Mouse (Mus musculus) frontal cortex, adult 2 months (tissue): ENCODE measurements around the gene Abhd8. TPM values are rescaled to one million over a fixed set of nuclear protein-coding genes. Genes with fewer than 3 reads are reported as not detected.

Experiments used
- DNase-seq, 2 experiments: peaks; one replicate each; pipeline ENCODE4 v3.0.0; 2022; ENCODE audit warnings: low spot score in 1 of 2; ENCODE audit errors: extremely low spot score in 1 of 2
- polyA plus RNA-seq: library from polyadenylated mRNA; depleted of rRNA; stranded (reverse); fragments of >200 nt; gene quantifications from 2 replicates; pipeline ENCODE4 v1.2.3, GENCODE M21; 2012

Abhd8 gene
- polyA plus RNA-seq, 1 experiment: 380 TPM

DNA sequence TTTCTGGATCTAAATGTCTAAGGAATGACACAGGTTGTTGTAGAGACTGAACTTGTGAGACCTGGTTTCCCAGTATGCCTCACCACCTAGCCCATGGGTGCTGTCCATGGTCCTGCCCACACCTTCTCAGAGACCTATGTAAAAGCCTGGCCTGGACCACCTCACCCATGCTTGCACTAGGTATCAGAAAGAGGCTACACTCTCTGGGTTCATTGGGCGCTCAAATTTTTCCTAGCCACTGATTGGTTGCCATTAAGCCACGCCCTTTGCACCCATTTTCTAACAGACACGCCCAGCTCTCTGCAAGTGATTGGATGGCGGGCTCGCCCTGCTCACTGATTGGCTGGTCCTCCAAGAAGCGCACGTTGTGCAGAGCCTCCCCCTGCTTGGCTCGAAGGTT, 20.5 kb upstream of the Abhd8 start:
- no peak for DNase-seq

DNA sequence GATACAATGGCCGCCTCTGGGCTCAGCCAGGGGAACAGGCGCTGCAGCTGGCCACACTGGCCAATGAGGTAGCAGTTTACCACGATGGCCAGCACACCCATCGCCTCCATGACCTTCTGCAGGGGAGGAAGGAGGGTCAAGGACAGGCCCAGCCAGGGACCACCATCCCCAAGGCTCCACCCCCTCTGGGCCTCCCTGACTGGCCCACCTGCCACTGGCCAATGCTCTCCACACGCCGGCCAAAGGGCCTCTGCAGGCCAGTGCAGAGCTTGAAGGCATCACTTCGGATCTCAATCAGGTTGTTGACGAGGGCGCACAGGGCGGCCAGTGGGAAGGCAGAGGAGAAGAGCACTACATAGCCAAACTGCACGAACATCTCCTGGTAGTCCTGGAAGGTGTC, 15.5 kb upstream of the Abhd8 start:
- no peak for DNase-seq

- no peak for DNase-seq
Measured at GRCm38 (mm10) chr8:71477196-71477845, 13.9 kb upstream of the Abhd8 start.

GRCm38 (mm10) chr8:71476099-71476940, 12.9 kb upstream of the Abhd8 start:
- peak in 1 of 2 experiments; percentile 82 for DNase-seq

DNA sequence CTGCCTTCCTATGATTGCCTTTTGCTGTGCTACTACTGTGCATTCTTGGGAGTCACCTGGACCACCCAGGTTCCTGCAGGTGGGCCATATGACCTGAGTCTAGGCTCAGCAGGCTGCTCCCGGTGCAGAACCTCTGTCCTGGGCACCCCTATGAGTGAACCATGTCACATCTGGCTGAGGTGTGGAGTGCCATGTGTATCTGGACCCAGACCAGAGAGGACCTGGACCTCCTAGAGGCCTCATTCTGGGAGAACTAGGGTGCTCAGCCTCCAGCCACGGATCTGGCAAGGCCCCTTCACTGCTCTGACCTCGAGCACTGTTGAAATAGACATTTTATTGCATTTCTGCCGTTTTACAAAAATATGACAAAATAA, 12.2 kb upstream of the Abhd8 start:
- DNase-seq: no peak

DNA sequence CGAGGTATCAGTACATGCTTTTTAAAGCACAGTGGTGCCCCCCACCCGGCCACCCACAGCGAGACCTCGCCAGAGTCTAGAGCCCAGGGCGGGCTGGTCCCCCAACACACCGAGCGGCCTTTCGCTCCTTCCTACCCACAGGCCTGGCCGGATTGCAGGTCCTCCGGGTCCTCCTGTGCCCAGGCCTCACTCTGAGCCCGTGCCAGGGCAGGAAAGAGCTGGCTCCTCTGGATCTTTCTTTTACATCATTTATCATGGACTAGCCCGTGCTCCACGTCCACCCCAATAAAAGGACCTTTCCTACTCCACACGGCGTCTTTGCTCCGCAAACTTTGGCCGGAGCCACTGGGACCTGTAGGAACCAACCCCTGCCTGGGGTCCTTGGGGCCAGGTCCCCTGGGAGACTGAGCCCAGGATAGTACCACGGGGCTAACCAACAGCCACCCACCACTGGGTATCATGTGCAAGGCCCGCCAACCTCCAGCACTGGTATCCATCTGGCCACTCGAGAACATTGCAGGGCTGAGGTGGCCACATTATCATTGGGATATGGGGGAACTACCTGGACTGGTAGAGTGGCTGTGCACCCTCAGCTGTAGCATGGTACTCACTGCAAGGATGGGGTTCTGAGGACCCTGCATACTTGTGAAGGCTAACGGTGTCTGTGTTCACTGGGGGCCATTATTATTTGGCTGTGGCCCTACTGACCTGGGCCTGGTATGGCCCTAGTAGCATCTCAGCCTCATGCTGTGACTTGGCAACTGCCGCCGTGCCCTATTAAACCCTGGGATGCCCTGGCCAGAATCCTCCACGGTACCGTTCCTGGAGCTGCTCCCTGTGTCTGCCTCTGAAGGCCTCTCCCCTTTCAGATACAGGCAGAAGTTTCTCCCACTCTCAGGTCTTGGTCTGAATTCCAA, 11.6 kb upstream of the Abhd8 start:
- DNase-seq: no peak

- DNase-seq: no peak
Measured at GRCm38 (mm10) chr8:71474344-71474743, 10.9 kb upstream of the Abhd8 start.

DNA sequence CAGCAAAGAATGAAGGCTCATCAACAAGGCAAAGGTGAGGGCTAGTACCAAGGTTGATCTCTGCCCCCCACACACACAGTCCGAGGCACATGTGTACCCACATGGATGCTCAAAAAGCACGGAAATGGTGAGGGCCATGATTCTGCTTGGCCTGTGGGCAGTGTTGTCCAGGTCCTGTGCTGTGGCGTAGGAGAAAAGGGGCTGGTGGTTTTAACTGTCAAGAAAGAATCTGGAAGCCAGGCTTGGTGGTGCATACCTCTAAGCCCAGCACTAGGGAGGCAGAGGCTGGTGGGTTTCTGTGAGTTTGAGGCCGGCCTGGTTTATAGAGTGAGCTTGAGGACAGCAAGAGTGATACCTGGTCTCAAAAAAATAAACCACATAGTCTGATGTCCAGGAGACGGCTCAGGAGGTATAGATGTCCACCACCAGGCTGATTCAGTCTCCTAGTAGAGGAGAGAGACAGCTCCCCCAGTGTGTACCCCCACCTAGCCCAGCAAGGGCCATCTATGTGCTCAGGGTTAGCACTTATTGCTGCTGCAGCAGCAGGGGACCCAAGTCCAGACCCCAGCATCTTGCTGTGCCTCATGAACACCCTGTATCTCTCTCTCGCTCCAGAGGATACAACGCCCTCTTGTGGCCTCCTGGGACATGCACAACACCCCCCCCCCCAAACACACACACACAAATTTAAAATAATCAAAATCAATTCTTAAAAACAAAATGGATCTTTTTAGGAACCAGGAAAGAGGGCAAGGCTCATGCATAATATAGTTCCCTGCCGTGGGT, 9.3 kb upstream of the Abhd8 start:
- no peak for DNase-seq

DNA sequence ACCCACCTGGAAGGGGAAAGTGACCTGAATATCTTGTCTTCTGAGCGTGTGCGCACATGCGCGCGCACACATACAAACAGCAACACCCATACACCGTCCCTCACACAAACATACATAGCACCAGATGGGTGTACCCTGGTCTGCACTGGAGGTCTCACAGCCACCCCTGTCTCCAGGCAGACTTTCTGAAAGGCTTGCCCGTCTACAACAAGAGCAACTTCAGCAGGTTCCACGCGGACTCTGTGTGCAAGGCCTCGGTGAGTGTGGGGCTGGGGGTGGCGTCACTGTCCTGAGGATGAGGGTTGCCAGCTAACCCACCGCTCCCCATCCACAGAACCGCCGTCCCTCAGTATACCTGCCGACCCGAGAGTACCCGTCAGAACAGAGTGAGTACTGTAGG, 8.4 kb upstream of the Abhd8 start:
- DNase-seq: no peak

GRCm38 (mm10) chr8:71470913-71471255, 7.4 kb upstream of the Abhd8 start:
- no peak for DNase-seq

- DNase-seq: no peak
Measured at GRCm38 (mm10) chr8:71470146-71470912, 6.9 kb upstream of the Abhd8 start.

GRCm38 (mm10) chr8:71469411-71469810, 6.0 kb upstream of the Abhd8 start:
- peak in 1 of 2 experiments; percentile 67 for DNase-seq

DNA sequence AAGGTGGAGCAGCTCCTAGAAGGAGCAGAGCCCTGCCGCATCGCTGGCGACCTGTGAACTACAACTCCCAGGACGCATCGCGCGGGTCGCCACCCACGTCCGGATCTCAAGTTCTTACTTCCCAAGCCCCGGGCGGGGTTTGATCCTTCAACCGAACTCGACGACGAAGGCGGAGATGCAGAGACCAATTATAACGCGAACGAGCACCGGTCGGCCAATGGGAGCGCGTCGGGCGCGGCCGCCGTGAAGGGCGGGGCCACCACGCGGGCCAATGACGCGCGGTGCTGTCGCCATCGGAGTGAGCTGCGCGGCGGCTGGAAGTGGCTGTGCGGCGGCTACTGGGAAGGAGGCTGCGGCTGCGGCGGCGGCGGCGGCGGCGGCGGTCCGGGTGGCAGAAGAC, 5.5 kb upstream of the Abhd8 start, which contains the start of gene Dda1:
Dda1 (plus strand) TSS at position 284 of the 400 bp plus-strand sequence.
- DNase-seq: peak; percentile 98 to 99

GRCm38 (mm10) chr8:71468001-71468400, 4.5 kb upstream of the Abhd8 start:
- no peak for DNase-seq

DNA sequence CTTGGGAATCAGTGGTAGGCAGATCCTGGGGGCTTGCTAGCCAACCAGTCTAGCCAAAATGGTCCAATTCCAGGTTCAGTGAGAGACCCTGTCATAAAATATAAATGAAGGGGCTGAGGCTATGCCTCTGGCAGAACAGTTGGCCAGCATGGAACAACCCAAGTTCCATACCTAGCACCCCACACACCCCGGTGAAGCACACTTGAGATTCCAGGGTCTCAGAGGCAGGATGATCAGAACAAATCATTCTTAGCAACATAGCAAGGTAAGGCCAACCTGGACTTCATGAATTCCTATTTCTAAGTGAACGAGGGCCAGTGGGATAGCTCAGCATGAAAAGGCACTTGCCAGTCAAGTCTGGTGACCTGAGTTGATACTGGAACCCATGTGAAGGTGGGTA, 3.7 kb upstream of the Abhd8 start:
- no peak for DNase-seq

GRCm38 (mm10) chr8:71466198-71466597, 2.7 kb upstream of the Abhd8 start:
- no peak for DNase-seq

GRCm38 (mm10) chr8:71465733-71466132, 2.3 kb upstream of the Abhd8 start:
- no peak for DNase-seq

GRCm38 (mm10) chr8:71464513-71465500, 1.4 kb upstream of the Abhd8 start, which contains the start of gene Mrpl34:
Gene Mrpl34 (plus strand): TSS chr8:71464959.
- DNase-seq: peak; percentile 100
